11 mouse cellular contexts compared by ENCODE assay signal in the genomic region with DNA sequence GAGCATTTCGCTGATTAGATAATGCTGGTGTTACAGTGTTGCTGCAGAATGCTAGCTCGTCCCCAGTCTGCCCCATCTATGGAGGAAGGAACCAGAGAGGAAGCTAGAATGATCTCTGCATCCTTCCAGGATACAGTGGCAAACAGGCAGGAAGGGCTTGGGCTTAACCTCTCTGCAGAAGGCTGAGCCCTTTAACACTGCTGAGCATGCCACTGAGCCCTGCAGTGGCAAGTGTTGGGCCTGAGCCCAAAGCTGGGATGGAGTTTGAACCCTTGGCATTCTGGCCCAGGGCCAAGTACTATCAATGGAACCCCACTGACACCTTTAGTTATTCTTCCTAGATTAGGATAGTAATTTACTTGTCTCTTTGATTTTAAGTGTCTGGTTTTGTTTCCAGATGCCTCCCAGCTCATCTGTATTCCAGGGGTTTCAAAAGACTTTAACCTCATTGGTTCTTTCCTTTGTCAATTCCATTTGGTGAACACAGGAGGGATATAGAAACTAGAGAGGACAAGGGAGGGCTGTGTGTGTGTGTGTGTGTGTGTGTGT.
DNase-seq lines count a peak whose midpoint lies in the region; ATAC-seq and TF ChIP-seq lines count a peak whose summit lies in the region.
"Had no signal": no experiment of that assay in that cellular context is flagged by ENCODE, and none has a peak within 500 bp of the region (broad histone marks: within the 10 kb centered on the region; RNA-seq: fewer than 3 reads in every experiment).

No protein-coding gene starts in this region.

- peak; percentile 92 for ATAC-seq in neural tube, embryonic 12.5 days (ENCODE audit: low FRiP score, low read depth)
- ATAC-seq in neural tube, embryonic 13.5 days (ENCODE audit: low read depth): peak; percentile 88

- H3K27me3 ChIP-seq in neural tube, embryonic 12.5 days (replicated peaks): no peaks in the 10 kb centered on the region
- no peaks in the 10 kb centered on the region for H3K27me3 ChIP-seq in kidney, adult 2 months (replicated peaks; ENCODE audit: control insufficient read depth, insufficient read depth, low read length)
- no peaks in the 10 kb centered on the region for H3K27me3 ChIP-seq in neural tube, embryonic 13.5 days

- H3K9me3 ChIP-seq in neural tube, embryonic 12.5 days: no peaks in the 10 kb centered on the region
- no peaks in the 10 kb centered on the region for H3K9me3 ChIP-seq in neural tube, embryonic 13.5 days
- H3K9me3 ChIP-seq: hindbrain, embryonic 10.5 days had no signal

- H3K4me1 ChIP-seq in neural tube, embryonic 12.5 days: peaks cover 21% of the 10 kb centered on the region
- H3K4me1 ChIP-seq in kidney, adult 2 months (ENCODE audit: control insufficient read depth, insufficient read depth, low read length): peaks cover 13% of the 10 kb centered on the region; the same call in 1 of the 2 replicates
- H3K4me1 ChIP-seq in neural tube, embryonic 13.5 days (replicated peaks): peaks cover 26% of the 10 kb centered on the region

- no peak for DNase-seq in gastrocnemius, adult 2 months
- no peak for DNase-seq in gastrocnemius, postnatal 4 days (ENCODE audit: low spot score in 2 of 2)
- DNase-seq in neural tube, embryonic 10.5 days (ENCODE audit: extremely low spot score, low spot score): no peak
- peak; percentile 82 for DNase-seq in kidney, adult 2 months
- no peak for DNase-seq in urinary bladder, adult 18-20 months (ENCODE audit: low spot score in 2 of 2)
- DNase-seq in gastrocnemius, postnatal 25 days: no peak
- DNase-seq: cerebellum, adult 18-20 months; lung, postnatal 10 days had no signal

- H3K27ac ChIP-seq in gastrocnemius, adult 2 months: peak overlapping the region; percentile 54
- H3K27ac ChIP-seq in neural tube, embryonic 12.5 days: no peak overlapping the region
- peak overlapping the region; percentile 27 for H3K27ac ChIP-seq in kidney, adult 2 months (ENCODE audit: insufficient read depth, low read depth, low read length)
- peak overlapping the region; percentile 61 for H3K27ac ChIP-seq in neural tube, embryonic 13.5 days (replicated peaks)
- H3K27ac ChIP-seq: hindbrain, embryonic 10.5 days had no signal

- no peak for TF ChIP-seq POLR2A in kidney, adult 2 months (IDR thresholded peaks at IDR 0.05; ENCODE audit: low read depth, low read length)

- intact Hi-C loops in gastrocnemius, adult 2 months (cut with DNase I): no loop called here

- WGBS in neural tube, embryonic 12.5 days: 58% methylated on average over 2 of the region's 2 CpGs
- 53% methylated on average over 2 of the region's 2 CpGs for WGBS in kidney, adult 2 months
- WGBS in neural tube, embryonic 13.5 days: 53% methylated on average over 2 of the region's 2 CpGs

- no peak overlapping the region for H3K4me2 ChIP-seq in neural tube, embryonic 12.5 days (replicated peaks)
- H3K4me2 ChIP-seq in neural tube, embryonic 13.5 days: no peak overlapping the region

- TF ChIP-seq CTCF in gastrocnemius, adult 2 months (IDR thresholded peaks at IDR 0.05): no peak
- TF ChIP-seq CTCF in kidney, adult 2 months (conservative IDR thresholded peaks at IDR 0.05; ENCODE audit: insufficient read depth, insufficient read length, low read depth, low read length): no peak

- no peak overlapping the region for H3K4me3 ChIP-seq in gastrocnemius, adult 2 months
- H3K4me3 ChIP-seq in neural tube, embryonic 12.5 days: no peak overlapping the region
- no peak overlapping the region for H3K4me3 ChIP-seq in kidney, adult 2 months (ENCODE audit: insufficient read depth, low read depth, low read length)
- H3K4me3 ChIP-seq in neural tube, embryonic 13.5 days: no peak overlapping the region
- H3K4me3 ChIP-seq: hindbrain, embryonic 10.5 days had no signal

- H3K36me3 ChIP-seq in neural tube, embryonic 12.5 days: no peaks in the 10 kb centered on the region
- no peaks in the 10 kb centered on the region for H3K36me3 ChIP-seq in kidney, adult 2 months (ENCODE audit: control insufficient read depth, insufficient read depth, low read length)
- no peaks in the 10 kb centered on the region for H3K36me3 ChIP-seq in neural tube, embryonic 13.5 days
- H3K36me3 ChIP-seq: hindbrain, embryonic 10.5 days had no signal

- H3K9ac ChIP-seq in neural tube, embryonic 12.5 days: no peak overlapping the region
- H3K9ac ChIP-seq in neural tube, embryonic 13.5 days: no peak overlapping the region
